Mouse (Mus musculus) cerebellum, adult 11 months (tissue): Measurements from ENCODE around the gene Apba2.

ENCODE experiments used
- DNase-seq: peaks from one replicate; pipeline ENCODE4 v3.0.0; 2022

Apba2 gene

GRCm38 (mm10) chr7:64533374-64533773 lies 31.9 kb downstream of the Apba2 start:
- DNase-seq = no peak

GRCm38 (mm10) chr7:64535269-64535668 lies 33.8 kb downstream of the Apba2 start:
- DNase-seq = no peak

GRCm38 (mm10) chr7:64539450-64540148 lies 38.1 kb downstream of the Apba2 start:
- no peak for DNase-seq

GRCm38 (mm10) chr7:64546801-64547200 lies 45.3 kb downstream of the Apba2 start:
- no peak for DNase-seq

GRCm38 (mm10) chr7:64550856-64551255 lies 49.4 kb downstream of the Apba2 start:
- DNase-seq = no peak

- no peak for DNase-seq
Measured at GRCm38 (mm10) chr7:64552523-64553190, 51.2 kb downstream of the Apba2 start.

- no peak for DNase-seq
Measured at GRCm38 (mm10) chr7:64561711-64562498, 60.4 kb downstream of the Apba2 start.

- DNase-seq = no peak
Measured at GRCm38 (mm10) chr7:64564891-64565571, 63.5 kb downstream of the Apba2 start.

GRCm38 (mm10) chr7:64566371-64567243 lies 65.1 kb downstream of the Apba2 start:
- DNase-seq = no peak

GRCm38 (mm10) chr7:64568722-64569121 lies 67.2 kb downstream of the Apba2 start:
- DNase-seq = peak; percentile 66

GRCm38 (mm10) chr7:64569676-64570075 lies 68.2 kb downstream of the Apba2 start:
- no peak for DNase-seq

GRCm38 (mm10) chr7:64570914-64571313 lies 69.4 kb downstream of the Apba2 start:
- no peak for DNase-seq

GRCm38 (mm10) chr7:64574144-64574543 lies 72.6 kb downstream of the Apba2 start:
- no peak for DNase-seq

- DNase-seq = no peak
Measured at GRCm38 (mm10) chr7:64576519-64576951, 75.0 kb downstream of the Apba2 start.

GRCm38 (mm10) chr7:64578176-64578575 lies 76.7 kb downstream of the Apba2 start:
- peak; percentile 39 for DNase-seq

- DNase-seq = no peak
Measured at GRCm38 (mm10) chr7:64579887-64580286, 78.4 kb downstream of the Apba2 start.

GRCm38 (mm10) chr7:64580293-64580692 lies 78.8 kb downstream of the Apba2 start:
- DNase-seq = no peak

- DNase-seq = no peak
Measured at GRCm38 (mm10) chr7:64582358-64582757, 80.9 kb downstream of the Apba2 start.

GRCm38 (mm10) chr7:64583670-64584121 lies 82.2 kb downstream of the Apba2 start:
- no peak for DNase-seq

- no peak for DNase-seq
Measured at GRCm38 (mm10) chr7:64586133-64586532, 84.6 kb downstream of the Apba2 start.

GRCm38 (mm10) chr7:64586571-64586970 lies 85.1 kb downstream of the Apba2 start:
- no peak for DNase-seq
